Mouse (Mus musculus) mature B cell (primary cell): ENCODE results near the gene Hoxd9.

ENCODE experiments used
- in situ Hi-C: fragments of 300-500 bp; cut with MboI; formaldehyde crosslinking; loops from 2 replicates; pipeline ENCODE4 v1.14.3; 2019

Gene Hoxd9

GRCm38 (mm10) chr2:74682796-74683195, 14.7 kb upstream of the Hoxd9 start:
- in situ Hi-C loops = no loop called here

- in situ Hi-C loops = no loop called here
Observed at GRCm38 (mm10) chr2:74683471-74683951, 14.0 kb upstream of the Hoxd9 start.

- in situ Hi-C loops = no loop called here
Observed at GRCm38 (mm10) chr2:74684106-74684505, 13.4 kb upstream of the Hoxd9 start.

GRCm38 (mm10) chr2:74685059-74685603, 12.4 kb upstream of the Hoxd9 start:
- in situ Hi-C loops = no loop called here

GRCm38 (mm10) chr2:74686301-74686987, 11.1 kb upstream of the Hoxd9 start:
- in situ Hi-C loops = no loop called here

GRCm38 (mm10) chr2:74686988-74687697, 10.4 kb upstream of the Hoxd9 start:
- in situ Hi-C loops = no loop called here

- in situ Hi-C loops = no loop called here
Observed at GRCm38 (mm10) chr2:74687698-74688555, 9.6 kb upstream of the Hoxd9 start.

GRCm38 (mm10) chr2:74688795-74689573, 8.5 kb upstream of the Hoxd9 start:
- in situ Hi-C loops = no loop called here

GRCm38 (mm10) chr2:74689574-74690337, 7.8 kb upstream of the Hoxd9 start:
- in situ Hi-C loops = no loop called here

GRCm38 (mm10) chr2:74690338-74690716, 7.2 kb upstream of the Hoxd9 start:
- in situ Hi-C loops = no loop called here

- in situ Hi-C loops = no loop called here
Observed at GRCm38 (mm10) chr2:74691022-74691951, 6.2 kb upstream of the Hoxd9 start, which contains the start of gene Hoxd10. Gene Hoxd10, plus strand, starts transcription at chr2:74691924.

- in situ Hi-C loops = no loop called here
Observed at GRCm38 (mm10) chr2:74691995-74692807, 5.3 kb upstream of the Hoxd9 start.

- in situ Hi-C loops = no loop called here
Observed at GRCm38 (mm10) chr2:74692808-74693431, 4.6 kb upstream of the Hoxd9 start.

- in situ Hi-C loops = no loop called here
Observed at GRCm38 (mm10) chr2:74693432-74693827, 4.1 kb upstream of the Hoxd9 start.

- in situ Hi-C loops = no loop called here
Observed at GRCm38 (mm10) chr2:74694066-74694465, 3.5 kb upstream of the Hoxd9 start.

- in situ Hi-C loops = no loop called here
Observed at GRCm38 (mm10) chr2:74695383-74695782, 2.1 kb upstream of the Hoxd9 start.

- in situ Hi-C loops = no loop called here
Observed at GRCm38 (mm10) chr2:74695813-74696430, 1.6 kb upstream of the Hoxd9 start.
